Mouse (Mus musculus) embryo, embryonic 10.5 days (tissue): ENCODE results near the gene Trmt10b.

Experiments
- DNase-seq: peaks from one replicate; pipeline ENCODE4 v3.0.0-alpha.2; 2015; ENCODE audit warnings: low spot score

The Trmt10b gene

GRCm38 (mm10) chr4:45341669-45342249, 44.8 kb downstream of the Trmt10b start, which contains the start of gene Dcaf10:
TSS of gene Dcaf10 (plus strand) at chr4:45342101.
- DNase-seq: peak; percentile 92

GRCm38 (mm10) chr4:45342286-45343155, 45.6 kb downstream of the Trmt10b start, which contains the start of gene Exosc3:
TSS of gene Exosc3 (minus strand) at chr4:45342732.
- DNase-seq: peak; percentile 58

- no peak for DNase-seq
Observed at GRCm38 (mm10) chr4:45356653-45357052, 59.7 kb downstream of the Trmt10b start.
